Mouse (Mus musculus) midbrain, embryonic 11.5 days (tissue): ENCODE measurements around the gene Cox4i1. TPM values are rescaled to one million over a fixed set of nuclear protein-coding genes. Genes with fewer than 3 reads are reported as not detected.

Source experiments
- ATAC-seq: fragments of 200-750 bp; cut with Nextera tagmentation; 2 replicates; pipeline ENCODE4 v1.8.0; 2017; ENCODE audit warnings: moderate TSS enrichment, moderate library complexity; ENCODE audit not compliant: low FRiP score
- DNase-seq: peaks from one replicate; pipeline ENCODE4 v3.0.0; 2015; ENCODE audit warnings: low spot score; ENCODE audit errors: missing footprints
- H3K27ac ChIP-seq: fragments of 300-500 bp; sonication (generic); 2 replicates; pipeline ENCODE4 v1.5.1; 2014; ENCODE audit warnings: low read depth, low read length
- H3K27me3 ChIP-seq: fragments of 300-500 bp; sonication (generic); 2 replicates; pipeline ENCODE4 v1.6.1; 2014; ENCODE audit warnings: mild to moderate bottlenecking, low read length, moderate library complexity, mixed read lengths; ENCODE audit not compliant: control insufficient read depth, insufficient read depth
- H3K36me3 ChIP-seq: fragments of 300-500 bp; sonication (generic); 2 replicates; pipeline ENCODE4 v1.6.1; 2014; ENCODE audit warnings: mild to moderate bottlenecking, low read length, moderate library complexity, mixed read lengths; ENCODE audit not compliant: control insufficient read depth, insufficient read depth
- H3K4me1 ChIP-seq: fragments of 300-500 bp; sonication (generic); 2 replicates; pipeline ENCODE4 v1.6.1; 2014; ENCODE audit warnings: low read length; ENCODE audit not compliant: control insufficient read depth, insufficient read depth
- H3K4me2 ChIP-seq: fragments of 300-500 bp; sonication (generic); 2 replicates; pipeline ENCODE4 v1.6.1; 2014; ENCODE audit warnings: mild to moderate bottlenecking, moderate library complexity
- H3K4me3 ChIP-seq: fragments of 300-500 bp; sonication (generic); 2 replicates; pipeline ENCODE4 v1.5.1; 2014; ENCODE audit warnings: low read depth, low read length
- H3K9ac ChIP-seq: fragments of 300-500 bp; sonication (generic); 2 replicates; pipeline ENCODE4 v1.6.1; 2014; ENCODE audit warnings: low read length
- H3K9me3 ChIP-seq: fragments of 300-500 bp; sonication (generic); 2 replicates; pipeline ENCODE4 v1.6.1; 2016; ENCODE audit warnings: low read length; ENCODE audit not compliant: control insufficient read depth
- WGBS: fragments of 180-500 bp; shearing (Covaris S2); extraction: QIAGEN DNeasy Blood & Tissue Kit; methylation state at CpG from one replicate; pipeline ENCODE4 v1.1.7; 2014; 5-methylcytosine and 5-hydroxymethylcytosine counted together
- polyA plus RNA-seq: library from polyadenylated mRNA; unstranded; fragments of >200 nt; fragmentation: Nextera tagmentation; extraction: Ambion mirVana; gene quantifications from 2 replicates; pipeline ENCODE4 v1.2.1, GENCODE M21; 2014

Gene Cox4i1
- polyA plus RNA-seq, 1 experiment from 2014 or later = 953 TPM

DNA sequence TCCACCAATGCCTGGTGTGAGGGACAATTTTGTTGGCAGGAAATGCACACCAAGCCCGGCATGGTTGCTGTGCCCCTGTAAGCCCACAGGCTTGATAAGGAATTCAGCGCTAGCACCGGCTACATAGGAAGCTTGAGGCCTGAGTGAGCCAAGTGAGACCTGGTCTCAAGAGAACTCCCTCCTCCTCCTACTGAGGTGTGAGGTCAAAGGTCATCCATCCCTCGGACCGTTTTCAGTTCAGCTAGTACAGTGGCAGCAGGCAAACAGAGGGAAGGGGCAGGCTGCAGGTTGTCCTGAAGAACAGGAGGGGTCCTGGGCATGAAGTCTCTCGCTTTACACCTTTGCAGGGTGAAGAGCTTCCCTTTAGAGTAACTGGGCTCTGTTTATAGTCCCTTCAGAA is 37.2 kb upstream of the Cox4i1 start:
- no peak overlapping the region for H3K9ac ChIP-seq
- no peaks in the 10 kb centered on the region for H3K36me3 ChIP-seq
- 59% methylated on average over 6 of the region's 6 CpGs for WGBS
- H3K4me1 ChIP-seq = peaks cover 10% of the 10 kb centered on the region
- H3K9me3 ChIP-seq = no peaks in the 10 kb centered on the region
- DNase-seq (no peak), ATAC-seq (no peak)
- H3K4me3 ChIP-seq = no peak overlapping the region
- peaks cover 25% of the 10 kb centered on the region for H3K27me3 ChIP-seq
- no peak overlapping the region for H3K27ac ChIP-seq
- H3K4me2 ChIP-seq = no peak overlapping the region

DNA sequence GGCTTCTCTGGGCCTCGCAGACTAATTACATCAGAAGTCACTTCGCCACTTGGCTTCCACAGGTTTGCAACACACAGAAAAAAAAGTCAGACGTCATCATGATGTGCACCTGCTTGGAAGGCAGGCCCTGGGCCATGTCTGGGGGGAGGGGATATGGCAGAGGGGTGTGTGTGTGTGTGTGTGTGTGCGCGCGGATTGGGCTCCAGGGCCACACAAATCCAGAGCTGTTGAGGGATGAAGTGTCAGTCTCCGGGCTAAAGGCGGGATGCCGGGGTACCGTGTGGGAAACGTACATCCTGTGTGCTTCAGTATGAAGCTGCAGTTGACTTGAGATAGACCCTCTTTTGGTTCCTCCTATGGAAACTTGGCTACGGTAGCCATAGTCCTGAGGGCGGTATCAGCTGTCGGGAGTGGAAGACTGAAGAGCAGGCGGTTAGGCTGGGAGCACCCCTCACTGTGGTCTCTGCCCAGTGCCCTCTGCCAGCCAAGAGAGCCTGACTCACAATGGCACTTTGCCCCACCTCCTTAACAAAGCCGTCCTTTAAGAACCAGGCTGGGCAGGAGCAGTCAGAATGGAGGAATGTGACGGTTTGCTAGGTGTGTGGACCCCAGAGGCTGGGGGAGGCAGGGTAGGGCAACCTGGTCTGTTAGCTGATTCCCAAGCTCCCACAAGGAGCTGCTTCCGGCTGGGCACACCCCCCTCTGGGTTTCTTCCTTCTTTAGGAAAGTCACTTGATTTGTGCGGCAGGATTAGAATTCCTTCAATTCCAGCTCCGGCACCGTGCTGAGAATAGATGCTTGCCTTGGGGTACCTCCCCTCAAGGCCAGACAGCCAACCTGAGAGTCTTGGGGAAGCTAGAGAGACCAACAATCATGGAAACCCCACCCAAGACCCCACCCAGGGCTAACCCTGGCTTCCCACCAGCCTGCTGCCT is 36.3 kb upstream of the Cox4i1 start:
- WGBS = 79% methylated on average over 21 of the region's 21 CpGs
- Histone ChIP-seq H3K9ac (no peak overlapping the region), H3K36me3 (no peaks in the 10 kb centered on the region), H3K27me3 (peaks cover 25% of the 10 kb centered on the region), H3K4me2 (no peak overlapping the region), H3K9me3 (no peaks in the 10 kb centered on the region), H3K4me1 (peaks cover 10% of the 10 kb centered on the region), H3K4me3 (no peak overlapping the region), H3K27ac (no peak overlapping the region)
- ATAC-seq (no peak), DNase-seq (no peak)

DNA sequence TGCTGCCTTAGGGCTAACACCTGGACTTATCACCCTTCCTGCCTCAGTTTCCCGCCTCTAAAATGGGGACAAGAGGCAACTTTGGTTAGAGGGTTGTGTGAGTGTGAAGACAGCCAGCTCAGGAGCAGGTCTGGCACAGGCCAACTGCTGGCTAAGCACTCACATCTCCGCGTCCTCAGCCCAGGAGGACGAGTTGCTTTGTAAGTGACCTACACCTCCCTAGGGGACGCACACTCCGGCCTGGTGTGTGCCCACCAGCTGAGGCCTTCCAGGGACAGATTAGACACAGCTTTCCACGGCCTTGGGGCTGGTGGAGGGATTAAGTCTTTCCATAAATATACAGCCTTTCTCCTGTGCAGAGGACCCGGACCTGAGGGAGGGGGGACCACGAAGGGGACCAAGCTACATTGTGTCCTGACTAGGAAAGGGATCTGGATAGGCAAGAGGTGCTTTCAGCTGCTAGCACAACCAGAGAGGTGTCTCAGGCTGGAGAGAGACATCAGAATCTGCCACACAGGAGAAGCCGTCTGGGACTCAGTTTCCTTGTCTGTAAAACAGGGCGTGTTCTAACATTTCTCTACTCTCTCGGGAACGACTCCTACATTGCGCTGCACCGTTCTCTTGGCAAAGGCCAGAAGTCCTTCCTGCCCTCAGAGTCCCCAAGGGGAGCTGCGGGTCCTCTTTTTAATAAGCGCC is 34.9 kb upstream of the Cox4i1 start:
- DNase-seq (peak; percentile 90), ATAC-seq (peak; percentile 12; the same call in 1 of the 2 replicates)
- peak overlapping the region; percentile 47 for H3K4me3 ChIP-seq
- no peaks in the 10 kb centered on the region for H3K9me3 ChIP-seq
- H3K36me3 ChIP-seq = no peaks in the 10 kb centered on the region
- 25% methylated on average over 17 of the region's 17 CpGs for WGBS
- H3K4me1 ChIP-seq = peaks cover 10% of the 10 kb centered on the region
- peak overlapping the region; percentile 97 for H3K4me2 ChIP-seq
- H3K9ac ChIP-seq = no peak overlapping the region
- peaks cover 25% of the 10 kb centered on the region for H3K27me3 ChIP-seq
- no peak overlapping the region for H3K27ac ChIP-seq

DNA sequence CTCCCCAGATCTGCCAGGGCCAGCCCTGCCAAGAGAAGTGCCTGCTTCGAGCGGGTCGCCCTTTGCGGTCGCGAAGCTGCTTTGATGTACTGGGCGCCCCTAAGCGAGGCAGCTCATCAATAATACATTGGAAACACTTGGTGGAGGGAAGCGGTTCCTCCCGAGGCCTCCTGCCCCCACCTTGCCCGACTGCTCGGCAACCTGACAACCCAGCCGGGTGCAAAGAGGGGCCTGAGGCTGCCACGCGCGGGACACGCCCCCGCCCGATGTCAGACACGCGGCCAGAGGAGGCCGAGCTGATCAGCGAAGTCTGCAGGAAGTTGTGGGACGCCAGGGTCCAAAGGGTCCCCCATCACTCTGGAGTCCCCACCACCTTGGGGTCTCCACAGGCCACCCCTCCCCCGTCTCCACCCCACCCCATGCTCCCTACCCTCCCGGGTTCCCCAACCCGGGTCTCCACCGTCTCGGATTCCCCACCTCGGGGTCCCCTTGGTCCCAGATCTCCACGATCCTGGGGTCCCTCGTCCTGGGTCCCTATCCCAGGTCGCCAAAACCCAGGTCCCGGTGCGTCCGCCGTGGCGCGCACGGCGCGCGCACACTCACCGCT is 34.3 kb upstream of the Cox4i1 start:
- ATAC-seq (peak; percentile 47), DNase-seq (peak; percentile 93)
- H3K27ac ChIP-seq = no peak overlapping the region
- peak overlapping the region; percentile 64 for H3K9ac ChIP-seq
- peaks cover 10% of the 10 kb centered on the region for H3K4me1 ChIP-seq
- peak overlapping the region; percentile 97 for H3K4me2 ChIP-seq
- under 1% methylated on average over 44 of the region's 44 CpGs for WGBS
- peak overlapping the region; percentile 47 for H3K4me3 ChIP-seq
- H3K9me3 ChIP-seq = no peaks in the 10 kb centered on the region
- peaks cover 25% of the 10 kb centered on the region for H3K27me3 ChIP-seq
- no peaks in the 10 kb centered on the region for H3K36me3 ChIP-seq

DNA sequence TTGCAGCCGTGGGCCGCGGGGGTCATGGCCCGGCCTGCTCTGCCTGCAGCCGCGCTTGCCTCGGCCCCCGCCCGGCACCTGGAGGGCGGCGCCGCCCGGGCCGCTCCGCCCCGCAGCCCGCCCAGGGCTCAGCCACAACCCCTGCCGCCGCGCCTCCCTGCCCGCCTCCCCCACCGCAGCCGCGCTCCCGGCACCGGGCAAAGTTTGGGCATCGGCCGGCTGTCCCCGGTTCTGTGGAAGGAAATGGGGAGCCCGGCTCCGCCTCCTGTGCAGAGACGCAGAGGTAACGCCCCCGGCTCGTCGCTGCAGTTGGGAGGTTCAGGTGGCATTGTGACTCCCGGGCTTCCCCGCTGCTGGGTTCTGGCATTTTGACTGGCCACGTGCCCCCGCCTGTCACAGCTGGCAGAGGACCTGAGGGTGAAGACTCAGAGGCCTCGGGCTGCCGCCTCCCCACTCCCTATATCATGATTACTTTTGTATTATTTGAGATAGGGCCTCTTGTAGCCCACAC is 33.6 kb upstream of the Cox4i1 start:
- peak; percentile 65 for ATAC-seq
- DNase-seq = no peak
- H3K9ac ChIP-seq = peak overlapping the region; percentile 64
- WGBS = under 1% methylated on average over 30 of the region's 42 CpGs
- H3K36me3 ChIP-seq = no peaks in the 10 kb centered on the region
- H3K4me2 ChIP-seq = peak overlapping the region; percentile 97
- peaks cover 10% of the 10 kb centered on the region for H3K4me1 ChIP-seq
- no peak overlapping the region for H3K27ac ChIP-seq
- peak overlapping the region; percentile 47 for H3K4me3 ChIP-seq
- H3K27me3 ChIP-seq = peaks cover 25% of the 10 kb centered on the region
- no peaks in the 10 kb centered on the region for H3K9me3 ChIP-seq

DNA sequence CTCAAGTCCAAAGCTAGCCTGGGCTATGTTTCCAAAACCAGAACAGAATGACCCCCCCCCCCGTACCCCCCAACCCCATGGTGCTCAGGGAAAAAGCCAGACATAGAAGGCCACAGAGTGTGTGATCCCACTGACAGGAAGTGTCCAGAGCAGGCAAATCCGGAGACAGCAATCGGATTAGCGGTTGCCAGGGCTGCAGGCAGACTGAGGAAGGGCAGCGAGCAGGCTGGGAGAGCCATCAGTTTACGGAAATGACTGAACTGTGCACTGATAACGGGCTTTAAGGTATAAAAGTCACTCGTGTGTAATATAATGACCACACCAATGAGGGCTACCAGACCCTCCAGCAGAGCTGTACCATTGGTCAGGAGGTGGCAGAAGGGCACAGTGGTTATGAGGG is 26.8 kb upstream of the Cox4i1 start:
- DNase-seq (no peak), ATAC-seq (peak; percentile 40; the same call in 1 of the 2 replicates)
- no peaks in the 10 kb centered on the region for H3K27me3 ChIP-seq
- no peaks in the 10 kb centered on the region for H3K36me3 ChIP-seq
- H3K9ac ChIP-seq = no peak overlapping the region
- H3K4me2 ChIP-seq = no peak overlapping the region
- H3K4me1 ChIP-seq = peaks cover 4% of the 10 kb centered on the region
- no peak overlapping the region; the same call in 1 of the 2 replicates for H3K27ac ChIP-seq
- 8% methylated on average over 8 of the region's 8 CpGs for WGBS
- H3K9me3 ChIP-seq = no peaks in the 10 kb centered on the region
- H3K4me3 ChIP-seq = no peak overlapping the region

DNA sequence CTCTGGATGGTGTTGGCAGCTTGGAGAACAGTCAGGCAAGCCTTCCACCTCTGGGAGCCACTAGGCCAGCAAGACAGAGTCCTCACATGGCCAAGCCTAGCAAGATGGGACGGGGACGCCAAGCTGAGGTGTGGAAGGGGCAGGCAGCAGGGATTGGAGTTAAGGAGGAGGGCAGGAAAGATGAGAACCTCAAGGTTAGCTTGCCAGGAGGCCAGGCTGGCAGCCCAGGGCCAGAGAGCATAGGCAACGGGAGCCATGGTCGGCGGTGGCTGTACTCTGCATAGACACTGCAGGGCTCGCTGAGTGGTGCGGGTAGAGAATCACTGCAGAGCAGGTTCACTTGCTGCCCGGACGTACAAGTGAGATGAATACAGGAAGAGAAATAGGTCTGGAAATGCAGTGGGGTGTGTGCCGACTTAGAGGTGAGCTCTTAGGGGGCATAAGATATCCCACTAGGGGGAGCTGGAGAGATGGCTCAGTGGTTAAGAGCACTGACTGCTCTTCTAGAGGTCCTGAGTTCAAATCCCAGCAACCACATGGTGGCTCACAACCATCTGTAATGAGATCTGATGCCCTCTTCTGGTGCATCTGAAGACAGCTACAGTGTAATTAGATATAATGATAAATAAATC is 25.9 kb upstream of the Cox4i1 start:
- no peak overlapping the region for H3K9ac ChIP-seq
- H3K9me3 ChIP-seq = no peaks in the 10 kb centered on the region
- H3K36me3 ChIP-seq = no peaks in the 10 kb centered on the region
- H3K27ac ChIP-seq = no peak overlapping the region
- no peak for ATAC-seq
- no peak overlapping the region for H3K4me2 ChIP-seq
- H3K27me3 ChIP-seq = no peaks in the 10 kb centered on the region
- H3K4me1 ChIP-seq = peaks cover 4% of the 10 kb centered on the region
- WGBS = 77% methylated on average over 10 of the region's 10 CpGs
- no peak for DNase-seq
- no peak overlapping the region for H3K4me3 ChIP-seq

DNA sequence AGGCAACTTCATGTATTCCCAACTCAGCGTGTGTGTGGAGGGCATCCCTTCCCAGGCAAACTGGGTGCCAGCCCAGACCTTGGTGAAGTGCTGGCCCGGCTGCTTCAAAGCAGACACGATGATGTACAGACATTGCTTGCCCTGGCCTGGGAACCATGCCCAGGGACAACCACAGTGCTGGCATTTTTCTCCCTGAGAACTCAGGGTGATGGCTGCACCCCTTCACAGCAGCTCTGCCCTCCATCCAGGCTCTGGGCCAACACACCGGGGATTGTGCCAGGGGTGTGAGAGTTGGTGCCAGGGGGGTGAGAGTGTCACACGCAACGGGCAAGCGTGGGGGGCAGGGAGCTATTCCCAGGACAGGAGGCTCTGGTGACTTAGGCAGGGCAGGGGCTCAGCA is 23.4 kb upstream of the Cox4i1 start:
- Histone ChIP-seq H3K27ac (no peak overlapping the region), H3K9me3 (no peaks in the 10 kb centered on the region), H3K27me3 (no peaks in the 10 kb centered on the region), H3K36me3 (no peaks in the 10 kb centered on the region), H3K9ac (no peak overlapping the region), H3K4me2 (no peak overlapping the region), H3K4me1 (peaks cover 6% of the 10 kb centered on the region), H3K4me3 (no peak overlapping the region)
- DNase-seq (no peak), ATAC-seq (no peak)
- WGBS = 86% methylated on average over 7 of the region's 7 CpGs
